Mouse (Mus musculus) CD4-positive helper T cell, adult 2 months (primary cell): ENCODE measurements around the gene Nkap.
A peak's percentile ranks its signal among the peaks of the same experiment; 100 is the strongest.
"Not testable (repeated sequence)": the region's sequence is repeated elsewhere in the genome, so short reads cannot be mapped to it uniquely, and the experiment has no call there.

Source experiments
- DNase-seq: peaks from one replicate; pipeline ENCODE4 v3.0.0-alpha.2; 2012; ENCODE audit warnings: low read depth, missing footprints, low spot score

Nkap gene

GRCm38 (mm10) chrX:37157839-37158238, 31.2 kb downstream of the Nkap start:
- peak; percentile 14 for DNase-seq

GRCm38 (mm10) chrX:37161169-37161568, 34.6 kb downstream of the Nkap start:
- DNase-seq: peak; percentile 19

GRCm38 (mm10) chrX:37163115-37163514, 36.5 kb downstream of the Nkap start:
- no peak for DNase-seq

GRCm38 (mm10) chrX:37167085-37167484, 40.5 kb downstream of the Nkap start:
- peak; percentile 59 for DNase-seq

GRCm38 (mm10) chrX:37168742-37169141, 42.1 kb downstream of the Nkap start, which contains the start of gene Akap14:
Akap14 (minus strand) TSS chrX:37168842.
- DNase-seq: no peak

- not testable (repeated sequence) for DNase-seq
Observed at GRCm38 (mm10) chrX:37184401-37184800, 57.8 kb downstream of the Nkap start.

GRCm38 (mm10) chrX:37190755-37191104, 64.1 kb downstream of the Nkap start:
- no peak for DNase-seq

GRCm38 (mm10) chrX:37191105-37191743, 64.6 kb downstream of the Nkap start, which contains the start of the genes Ndufa1 and Rnf113a1:
Ndufa1 (minus strand) TSS chrX:37191163.
Rnf113a1 (plus strand) TSS chrX:37191245.
- DNase-seq: peak; percentile 86

GRCm38 (mm10) chrX:37191744-37192379, 65.3 kb downstream of the Nkap start:
- DNase-seq: no peak

- no peak for DNase-seq
Observed at GRCm38 (mm10) chrX:37198676-37199075, 72.1 kb downstream of the Nkap start.
